Mouse (Mus musculus): ENCODE measurements around the gene Bcap31. TPM values are rescaled to one million over a fixed set of nuclear protein-coding genes. Genes with fewer than 3 reads are reported as not detected.

The Bcap31 gene
- polyA plus RNA-seq (2012; rRNA removed), result 10.6 and 15.5 TPM in 2 replicates

DNA sequence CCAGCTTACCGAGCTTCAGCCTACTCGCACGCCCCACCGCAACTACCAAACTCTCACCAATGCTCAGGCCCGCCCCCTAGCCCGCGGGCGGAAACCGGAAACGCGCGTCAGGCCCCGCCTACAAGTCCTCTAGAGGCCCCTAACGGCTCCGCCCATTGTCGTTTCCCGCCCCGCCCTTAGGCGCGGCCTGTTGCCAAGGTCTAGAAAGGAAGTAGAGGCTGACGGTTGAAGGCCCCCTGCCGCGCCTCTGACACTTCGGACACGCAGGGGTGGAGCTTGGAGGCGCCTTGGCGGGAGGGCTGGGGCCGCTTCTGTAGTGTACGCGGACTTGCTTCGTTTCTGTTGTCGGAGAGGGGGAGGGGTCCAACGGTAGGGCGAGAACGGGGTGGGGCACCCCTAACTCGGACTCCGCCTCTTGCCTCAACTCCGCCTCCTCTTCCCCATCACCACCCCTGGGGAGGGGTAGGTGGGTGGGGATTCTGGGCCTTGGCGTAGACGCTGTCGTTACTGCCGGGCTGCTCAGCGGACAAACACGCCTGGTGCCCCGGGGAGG, at the start of gene Bcap31, which contains the start of gene Abcd1:
Bcap31 (minus strand) TSS at position 67 of the 553 bp plus-strand sequence.
Abcd1 (plus strand) TSS at position 489 of the 553 bp plus-strand sequence.

DNA sequence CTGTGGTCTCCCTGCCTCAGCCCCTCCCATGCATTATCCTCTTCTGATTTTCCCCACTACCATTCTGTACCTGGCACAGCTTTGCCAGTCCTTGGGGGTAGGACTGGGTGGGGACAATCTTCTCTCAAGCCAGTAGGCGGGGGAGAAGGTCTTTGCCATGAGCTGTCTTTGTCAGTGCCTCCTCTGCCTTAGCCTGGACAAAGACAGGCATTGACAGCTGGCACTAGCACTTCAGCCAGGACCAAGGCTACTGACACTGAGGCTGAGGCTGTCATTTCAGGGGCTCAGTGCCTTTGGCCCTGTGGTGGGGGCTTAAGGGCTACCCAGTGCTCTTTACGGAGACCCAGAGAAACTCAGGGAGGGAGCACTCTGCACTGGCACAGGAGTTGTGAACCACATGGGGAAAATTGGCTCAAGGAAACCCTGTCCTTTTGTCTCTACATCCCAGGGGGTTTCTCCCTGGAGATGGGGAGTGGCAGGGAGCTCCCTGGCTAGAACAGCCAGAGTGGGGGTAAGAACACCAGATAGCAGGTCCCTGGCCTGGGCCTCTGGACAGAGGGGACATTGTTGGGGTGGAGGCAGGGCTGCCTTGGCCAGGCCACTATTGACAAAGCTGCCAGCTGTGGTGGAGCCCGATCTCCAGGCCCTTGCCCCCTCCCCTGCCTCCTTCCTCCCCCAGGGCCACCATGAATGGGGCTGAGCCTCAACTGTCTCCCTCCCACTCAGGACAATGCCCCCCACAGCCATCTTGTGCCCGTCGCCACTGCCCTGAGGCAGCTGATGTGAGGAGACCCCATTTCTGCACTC, 40.6 kb upstream of the Bcap31 start, which contains the start of gene Plxnb3:
Plxnb3 (plus strand) TSS at position 757 of the 807 bp plus-strand sequence.

DNA sequence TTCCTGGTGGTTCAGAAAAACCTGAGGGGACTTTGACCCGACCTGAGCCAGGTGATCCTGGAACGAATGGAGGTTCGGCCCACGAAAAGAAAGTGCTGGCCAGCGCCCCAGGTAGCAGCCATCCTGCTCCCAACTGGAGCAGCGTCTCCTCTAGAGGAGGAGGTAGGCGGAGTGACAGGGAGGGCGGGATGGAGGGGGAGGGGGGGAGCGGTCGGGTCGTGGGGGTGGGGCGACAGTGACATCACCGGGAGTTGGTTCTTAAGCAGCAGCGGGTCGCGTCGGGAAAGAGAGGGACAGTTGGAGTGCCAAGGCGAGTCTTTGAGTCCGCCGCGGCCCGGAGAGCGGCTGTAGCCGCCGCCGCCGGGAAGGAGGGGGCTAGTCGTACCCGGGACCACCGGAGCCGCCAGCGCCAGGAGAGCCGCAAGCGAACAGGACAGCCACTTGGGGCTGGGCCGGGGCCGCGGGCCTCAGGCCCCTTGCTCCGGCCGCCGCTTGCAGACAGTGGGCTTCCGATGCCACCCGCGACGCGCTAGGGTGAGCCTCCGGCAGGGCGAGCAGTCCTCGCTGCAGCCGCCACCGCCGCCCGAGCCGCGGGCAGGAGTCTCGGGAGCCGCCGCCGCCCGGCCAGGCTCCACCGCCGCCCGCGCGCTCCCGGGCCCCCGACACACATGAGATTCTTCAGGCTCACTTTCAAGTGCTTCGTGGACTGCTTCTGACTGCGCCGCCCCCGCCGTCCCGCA, 42.9 kb downstream of the Bcap31 start, which contains the start of gene Slc6a8:
Slc6a8 (plus strand) TSS at position 272 of the 740 bp plus-strand sequence.

DNA sequence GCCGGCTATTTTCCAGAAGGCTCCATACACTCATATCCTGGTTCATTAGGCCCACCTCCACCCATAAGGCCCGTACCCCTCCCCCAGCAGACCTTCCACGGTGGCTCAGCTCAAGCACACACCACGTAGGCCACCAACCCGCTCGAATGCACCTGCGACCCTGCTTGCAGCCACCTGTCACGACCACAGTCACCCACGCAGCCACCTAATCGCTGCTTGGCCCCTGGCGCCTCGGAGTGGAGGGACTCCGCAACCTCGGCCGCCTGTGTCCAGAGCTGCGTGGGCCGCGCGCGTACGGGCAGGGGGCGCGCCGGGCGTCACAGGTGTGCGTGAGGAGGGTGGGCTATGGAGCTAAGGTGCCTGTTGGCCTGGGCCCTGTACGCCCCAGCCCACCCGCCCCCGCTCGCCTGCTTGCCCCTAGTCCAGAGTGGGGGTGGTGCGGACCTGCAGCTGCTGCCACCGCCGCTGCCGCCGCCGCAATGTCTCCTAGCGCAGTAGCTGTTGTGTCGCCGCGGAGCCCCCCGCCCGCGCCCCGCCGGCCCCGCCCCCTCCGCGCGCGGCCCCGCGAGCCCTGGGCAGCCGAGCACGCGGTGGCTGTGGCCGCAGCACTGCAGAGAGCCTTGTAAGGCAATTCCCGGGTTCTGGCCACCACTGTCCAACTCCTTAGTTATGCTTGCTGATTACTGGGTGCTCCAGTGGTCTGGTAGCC, 56.2 kb downstream of the Bcap31 start, which contains the start of gene Pnck:
Pnck (minus strand) TSS at position 543 of the 709 bp plus-strand sequence.

DNA sequence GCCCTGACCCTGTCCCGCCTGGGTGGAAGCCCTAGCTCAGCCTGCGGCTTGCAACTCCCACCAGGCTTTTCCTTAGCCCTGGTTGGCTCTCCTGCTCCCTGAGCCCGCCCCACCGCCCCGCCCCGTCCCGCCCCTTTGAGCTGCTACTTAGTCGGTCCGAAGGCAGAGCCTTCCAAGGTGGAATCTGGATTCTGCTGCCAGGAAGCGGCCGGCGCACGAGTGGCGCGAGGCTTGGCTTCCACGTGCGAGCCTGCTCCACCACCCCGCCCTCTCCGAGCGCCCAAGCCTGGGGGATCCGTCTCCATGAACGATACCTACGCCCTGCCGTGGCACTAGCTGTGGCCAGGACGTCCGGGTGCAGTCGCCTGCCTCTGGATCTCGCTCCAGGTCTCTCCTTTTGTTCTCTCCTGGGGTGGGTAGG, 76.7 kb downstream of the Bcap31 start, which contains the start of gene Dusp9:
Dusp9 (plus strand) TSS at position 165 of the 421 bp plus-strand sequence.

Other genes with a start within 250 kb of the Bcap31 start
- 139 and 158 TPM in 2 replicates for gene Bgn, start 232.6 kb downstream of the Bcap31 start, polyA plus RNA-seq (2012; rRNA removed)
- 0.06 and 0.10 TPM in 2 replicates for gene Atp2b3, start 213.1 kb downstream of the Bcap31 start, polyA plus RNA-seq (2012; rRNA removed)
- 0.37 and 0.69 TPM in 2 replicates for gene Dusp9, start 76.8 kb downstream of the Bcap31 start, polyA plus RNA-seq (2012; rRNA removed)
- 11.4 and 14.7 TPM in 2 replicates for gene Pnck, start 56.1 kb downstream of the Bcap31 start, polyA plus RNA-seq (2012; rRNA removed)
- gene Slc6a8, start 43.0 kb downstream of the Bcap31 start, polyA plus RNA-seq (2012; rRNA removed), result 39.7 and 46.3 TPM in 2 replicates
- 6.8 and 7.9 TPM in 2 replicates for gene Abcd1, start 422 bp upstream of the Bcap31 start, polyA plus RNA-seq (2012; rRNA removed)
- gene Plxnb3, start 40.9 kb upstream of the Bcap31 start, polyA plus RNA-seq (2012; rRNA removed), result 0.62 and 1.2 TPM in 2 replicates
- 4.5 and 7.2 TPM in 2 replicates for gene Srpk3, start 58.2 kb upstream of the Bcap31 start, polyA plus RNA-seq (2012; rRNA removed)
- 58.7 and 79.3 TPM in 2 replicates for gene Idh3g, start 70.7 kb upstream of the Bcap31 start, polyA plus RNA-seq (2012; rRNA removed)
- 200 and 291 TPM in 2 replicates for gene Ssr4, start 70.9 kb upstream of the Bcap31 start, polyA plus RNA-seq (2012; rRNA removed)
- gene Pdzd4, start 108.8 kb upstream of the Bcap31 start, polyA plus RNA-seq (2012; rRNA removed), result 1.1 and 1.2 TPM in 2 replicates
- gene Avpr2, start 175.9 kb upstream of the Bcap31 start, polyA plus RNA-seq (2012; rRNA removed), result not detected in 2 replicates
- 3.9 and 7.1 TPM in 2 replicates for gene L1cam, start 179.9 kb upstream of the Bcap31 start, polyA plus RNA-seq (2012; rRNA removed)
- 5.4 and 6.4 TPM in 2 replicates for gene Arhgap4, start 205.7 kb upstream of the Bcap31 start, polyA plus RNA-seq (2012; rRNA removed)
- gene Naa10, start 205.8 kb upstream of the Bcap31 start, polyA plus RNA-seq (2012; rRNA removed), result 23.5 and 31.0 TPM in 2 replicates
- 1.8 and 2.2 TPM in 2 replicates for gene Renbp, start 214.7 kb upstream of the Bcap31 start, polyA plus RNA-seq (2012; rRNA removed)